Mouse (Mus musculus): Measurements from ENCODE around the gene Gm10719.
"Not testable (repeated sequence)": the region's sequence is repeated elsewhere in the genome, so short reads cannot be mapped to it uniquely, and the experiment has no call there.

Gene Gm10719

GRCm38 (mm10) chr9:3017108-3017507 is at the start of gene Gm10719:
Gm10719 (plus strand) TSS chr9:3017408.
- CTCF ChIA-PET, POLR2A ChIA-PET: not testable (repeated sequence)

DNA sequence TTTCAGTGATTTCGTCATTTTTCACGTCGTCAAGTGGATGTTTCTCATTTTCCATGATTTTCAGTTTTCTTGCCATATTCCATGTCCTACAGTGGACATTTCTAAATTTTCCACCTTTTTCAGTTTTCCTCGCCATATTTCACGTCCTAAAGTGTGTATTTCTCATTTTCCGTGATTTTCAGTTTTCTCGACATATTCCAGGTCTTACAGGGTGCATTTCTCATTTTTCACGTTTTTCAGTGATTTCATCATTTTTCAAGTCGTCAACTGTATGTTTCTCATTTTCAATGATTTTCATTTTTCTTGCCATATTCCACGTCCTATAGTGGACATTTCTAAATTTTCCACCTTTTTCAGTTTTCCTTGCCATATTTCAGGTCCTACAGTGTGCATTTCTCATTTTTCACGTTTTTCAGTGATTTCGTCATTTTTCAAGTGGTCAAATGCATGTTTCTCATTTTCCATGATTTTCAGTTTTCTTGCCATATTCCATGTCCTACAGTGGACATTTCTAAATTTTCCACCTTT is 16.7 kb upstream of the Gm10719 start, which contains the start of gene Gm10722:
TSS of gene Gm10722 (plus strand) at position 478 of the 528 bp plus-strand sequence.
- CTCF ChIA-PET, POLR2A ChIA-PET: not testable (repeated sequence)

DNA sequence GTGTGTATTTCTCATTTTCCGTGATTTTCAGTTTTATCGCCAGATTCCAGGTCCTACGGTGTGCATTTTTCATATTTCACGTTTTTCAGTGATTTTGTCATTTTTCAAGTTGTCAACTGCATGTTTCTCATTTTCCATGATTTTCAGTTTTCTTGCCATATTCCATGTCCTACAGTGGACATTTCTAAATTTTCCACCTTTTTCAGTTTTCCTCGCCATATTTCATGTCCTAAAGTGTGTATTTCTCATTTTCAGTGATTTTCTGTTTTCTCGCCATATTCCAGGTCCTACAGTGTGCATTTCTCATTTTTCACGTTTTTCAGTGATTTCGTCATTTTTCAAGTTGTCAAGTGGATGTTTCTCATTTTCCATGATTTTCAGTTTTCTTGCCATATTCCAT is 16.2 kb upstream of the Gm10719 start:
- CTCF ChIA-PET, POLR2A ChIA-PET: not testable (repeated sequence)

DNA sequence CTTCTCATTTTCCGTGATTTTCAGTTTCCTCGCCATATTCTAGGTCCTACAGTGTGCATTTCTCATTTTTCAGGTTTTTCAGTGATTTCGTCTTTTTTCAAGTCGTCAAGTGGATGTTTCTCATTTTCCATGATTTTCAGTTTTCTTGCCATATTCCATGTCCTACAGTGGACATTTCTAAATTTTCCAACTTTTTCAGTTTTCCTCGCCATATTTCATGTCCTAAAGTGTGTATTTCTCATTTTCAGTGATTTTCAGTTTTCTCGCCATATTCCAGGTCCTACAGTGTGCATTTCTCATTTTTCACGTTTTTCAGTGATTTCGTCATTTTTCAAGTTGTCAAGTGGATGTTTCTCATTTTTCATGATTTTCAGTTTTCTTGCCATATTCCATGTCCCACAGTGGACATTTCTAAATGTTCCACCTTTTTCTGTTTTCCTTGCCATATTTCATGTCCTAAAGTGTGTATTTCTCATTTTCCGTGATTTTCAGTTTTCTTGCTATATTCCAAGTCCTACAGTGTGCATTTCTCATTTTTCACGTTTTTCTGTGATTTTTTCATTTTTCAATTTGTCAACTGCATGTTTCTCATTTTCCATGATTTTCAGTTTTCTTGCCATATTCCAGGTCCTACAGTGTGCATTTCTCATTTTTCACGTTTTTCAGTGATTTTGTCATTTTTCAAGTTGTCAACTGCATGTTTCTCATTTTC is 15.1 kb upstream of the Gm10719 start:
- POLR2A ChIA-PET = not testable (repeated sequence)

DNA sequence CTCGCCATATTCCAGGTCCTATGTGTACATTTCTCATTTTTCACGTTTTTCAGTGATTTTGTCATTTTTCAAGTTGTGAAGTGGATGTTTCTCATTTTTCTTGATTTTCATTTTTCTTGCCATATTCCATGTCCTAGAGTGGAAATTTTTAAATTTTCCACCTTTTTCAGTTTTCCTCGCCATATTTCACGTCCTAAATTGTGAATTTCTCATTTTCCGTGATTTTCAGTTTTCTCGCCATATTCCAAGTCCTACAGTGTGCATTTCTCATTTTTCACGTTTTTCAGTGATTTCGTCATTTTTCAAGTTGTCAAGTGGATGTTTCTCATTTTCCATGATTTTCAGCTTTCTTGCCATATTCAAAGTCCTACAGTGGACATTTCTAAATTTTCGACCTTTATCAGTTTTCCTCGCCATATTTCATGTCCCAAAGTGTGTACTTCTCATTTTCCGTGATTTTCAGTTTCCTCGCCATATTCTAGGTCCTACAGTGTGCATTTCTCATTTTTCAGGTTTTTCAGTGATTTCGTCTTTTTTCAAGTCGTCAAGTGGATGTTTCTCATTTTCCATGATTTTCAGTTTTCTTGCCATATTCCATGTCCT is 14.3 kb upstream of the Gm10719 start, which contains the start of gene Gm11168:
TSS of gene Gm11168 (plus strand) at position 553 of the 603 bp plus-strand sequence.
- CTCF ChIA-PET, POLR2A ChIA-PET: not testable (repeated sequence)

More for the DNA sequence above, 15.1 kb upstream of the Gm10719 start:
- CTCF ChIA-PET = not testable (repeated sequence)

DNA sequence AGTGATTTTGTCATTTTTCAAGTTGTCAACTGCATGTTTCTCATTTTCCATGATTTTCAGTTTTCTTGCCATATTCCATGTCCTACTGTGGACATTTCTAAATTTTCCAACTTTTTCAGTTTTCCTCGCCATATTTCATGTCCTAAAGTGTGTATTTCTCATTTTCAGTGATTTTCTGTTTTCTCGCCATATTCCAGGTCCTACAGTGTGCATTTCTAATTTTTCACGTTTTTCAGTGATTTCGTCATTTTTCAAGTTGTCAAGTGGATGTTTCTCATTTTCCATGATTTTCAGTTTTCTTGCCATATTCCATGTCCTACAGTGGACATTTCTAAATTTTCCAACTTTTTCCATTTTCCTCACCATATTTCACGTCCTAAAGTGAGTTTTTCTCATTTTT is 11.0 kb upstream of the Gm10719 start:
- CTCF ChIA-PET, POLR2A ChIA-PET: not testable (repeated sequence)

DNA sequence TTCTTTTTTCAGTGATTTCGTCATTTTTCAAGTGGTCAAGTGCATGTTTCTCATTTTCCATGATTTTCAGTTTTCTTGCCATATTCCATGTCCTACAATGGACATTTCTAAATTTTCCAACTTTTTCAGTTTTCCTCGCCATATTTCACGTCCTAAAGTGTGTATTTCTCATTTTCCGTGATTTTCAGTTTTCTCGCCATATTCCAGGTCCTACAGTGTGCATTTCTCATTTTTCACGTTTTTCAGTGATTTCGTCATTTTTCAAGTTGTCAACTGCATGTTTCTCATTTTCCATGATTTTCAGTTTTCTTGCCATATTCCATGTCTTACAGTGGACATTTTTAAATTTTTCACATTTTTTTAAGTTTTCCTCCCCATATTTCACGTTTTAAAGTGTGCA is 10.6 kb upstream of the Gm10719 start:
- CTCF ChIA-PET, POLR2A ChIA-PET: not testable (repeated sequence)

DNA sequence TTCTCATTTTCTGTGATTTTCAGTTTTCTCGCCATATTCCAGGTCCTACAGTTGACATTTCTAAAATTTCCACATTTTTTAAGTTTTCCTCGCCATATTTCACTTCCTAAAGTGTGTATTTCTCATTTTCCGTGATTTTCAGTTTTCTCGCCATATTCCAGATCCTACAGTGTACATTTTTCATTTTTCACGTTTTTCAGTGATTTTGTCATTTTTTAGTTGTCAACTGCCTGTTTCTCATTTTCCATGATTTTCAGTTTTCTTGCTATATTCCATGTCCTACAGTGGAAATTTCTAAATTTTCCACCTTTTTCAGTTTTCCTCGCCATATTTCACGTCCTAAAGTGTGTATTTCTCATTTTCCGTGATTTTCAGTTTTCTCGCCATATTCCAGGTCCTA is 9.9 kb upstream of the Gm10719 start:
- CTCF ChIA-PET, POLR2A ChIA-PET: not testable (repeated sequence)

DNA sequence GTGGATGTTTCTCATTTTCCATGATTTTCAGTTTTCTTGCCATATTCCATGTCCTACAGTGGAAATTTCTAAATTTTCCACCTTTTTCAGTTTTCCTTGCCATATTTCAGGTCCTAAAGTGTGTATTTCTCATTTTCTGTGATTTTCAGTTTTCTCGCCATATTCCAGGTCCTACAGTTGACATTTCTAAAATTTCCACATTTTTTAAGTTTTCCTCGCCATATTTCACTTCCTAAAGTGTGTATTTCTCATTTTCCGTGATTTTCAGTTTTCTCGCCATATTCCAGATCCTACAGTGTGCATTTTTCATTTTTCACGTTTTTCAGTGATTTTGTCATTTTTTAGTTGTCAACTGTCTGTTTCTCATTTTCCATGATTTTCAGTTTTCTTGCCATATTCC is 7.9 kb upstream of the Gm10719 start:
- CTCF ChIA-PET, POLR2A ChIA-PET: not testable (repeated sequence)

DNA sequence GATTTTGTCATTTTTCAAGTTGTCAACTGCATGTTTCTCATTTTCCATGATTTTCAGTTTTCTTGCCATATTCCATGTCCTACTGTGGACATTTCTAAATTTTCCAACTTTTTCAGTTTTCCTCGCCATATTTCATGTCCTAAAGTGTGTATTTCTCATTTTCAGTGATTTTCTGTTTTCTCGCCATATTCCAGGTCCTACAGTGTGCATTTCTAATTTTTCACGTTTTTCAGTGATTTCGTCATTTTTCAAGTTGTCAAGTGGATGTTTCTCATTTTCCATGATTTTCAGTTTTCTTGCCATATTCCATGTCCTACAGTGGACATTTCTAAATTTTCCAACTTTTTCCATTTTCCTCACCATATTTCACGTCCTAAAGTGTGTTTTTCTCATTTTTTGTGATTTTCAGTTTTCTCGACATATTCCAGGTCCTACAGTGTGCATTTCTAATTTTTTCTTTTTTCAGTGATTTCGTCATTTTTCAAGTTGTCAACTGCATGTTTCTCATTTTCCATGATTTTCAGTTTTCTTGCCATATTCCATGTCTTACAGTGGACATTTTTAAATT is 5.1 kb upstream of the Gm10719 start:
- CTCF ChIA-PET, POLR2A ChIA-PET: not testable (repeated sequence)

DNA sequence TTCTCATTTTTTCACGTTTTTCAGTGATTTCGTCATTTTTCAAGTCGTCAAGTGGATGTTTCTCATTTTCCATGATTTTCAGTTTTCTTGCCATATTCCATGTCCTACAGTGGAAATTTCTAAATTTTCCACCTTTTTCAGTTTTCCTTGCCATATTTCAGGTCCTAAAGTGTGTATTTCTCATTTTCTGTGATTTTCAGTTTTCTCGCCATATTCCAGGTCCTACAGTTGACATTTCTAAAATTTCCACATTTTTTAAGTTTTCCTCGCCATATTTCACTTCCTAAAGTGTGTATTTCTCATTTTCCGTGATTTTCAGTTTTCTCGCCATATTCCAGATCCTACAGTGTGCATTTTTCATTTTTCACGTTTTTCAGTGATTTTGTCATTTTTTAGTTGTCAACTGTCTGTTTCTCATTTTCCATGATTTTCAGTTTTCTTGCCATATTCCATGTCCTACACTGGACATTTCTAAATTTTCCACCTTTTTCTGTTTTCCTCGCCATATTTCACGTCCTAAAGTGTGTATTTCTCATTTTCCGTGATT is 4.4 kb upstream of the Gm10719 start, which contains the start of gene Gm10721:
TSS of gene Gm10721 (plus strand) at position 408 of the 547 bp plus-strand sequence.
- CTCF ChIA-PET, POLR2A ChIA-PET: not testable (repeated sequence)

DNA sequence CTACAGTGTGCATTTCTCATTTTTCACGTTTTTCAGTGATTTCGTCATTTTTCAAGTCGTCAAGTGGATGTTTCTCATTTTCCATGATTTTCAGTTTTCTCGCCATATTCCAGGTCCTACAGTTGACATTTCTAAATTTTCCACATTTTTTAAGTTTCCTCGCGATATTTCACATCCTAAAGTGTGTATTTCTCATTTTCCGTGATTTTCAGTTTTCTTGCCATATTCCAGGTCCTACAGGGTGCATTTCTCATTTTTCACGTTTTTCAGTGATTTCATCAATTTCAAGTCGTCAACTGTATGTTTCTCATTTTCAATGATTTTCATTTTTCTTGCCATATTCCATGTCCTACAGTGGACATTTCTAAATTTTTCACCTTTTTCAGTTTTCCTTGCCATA is 1.9 kb upstream of the Gm10719 start, which contains the start of gene Gm10720:
TSS of gene Gm10720 (plus strand) at position 301 of the 400 bp plus-strand sequence.
- POLR2A ChIA-PET, CTCF ChIA-PET: not testable (repeated sequence)

- CTCF ChIA-PET, POLR2A ChIA-PET: not testable (repeated sequence)
Observed at GRCm38 (mm10) chr9:3015896-3016295, 1.3 kb upstream of the Gm10719 start.

DNA sequence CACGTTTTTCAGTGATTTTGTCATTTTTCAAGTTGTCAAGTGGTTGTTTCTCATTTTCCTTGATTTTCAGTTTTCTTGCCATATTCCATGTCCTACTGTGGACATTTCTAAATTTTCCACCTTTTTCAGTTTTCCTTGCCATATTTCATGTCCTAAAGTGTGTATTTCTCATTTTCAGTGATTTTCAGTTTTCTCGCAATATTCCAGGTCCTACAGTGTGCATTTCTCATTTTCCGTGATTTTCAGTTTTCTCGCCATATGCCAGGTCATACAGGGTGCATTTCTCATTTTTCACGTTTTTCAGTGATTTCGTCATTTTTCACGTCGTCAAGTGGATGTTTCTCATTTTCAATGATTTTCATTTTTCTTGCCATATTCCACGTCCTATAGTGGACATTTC is 1.7 kb downstream of the Gm10719 start:
- CTCF ChIA-PET, POLR2A ChIA-PET: not testable (repeated sequence)

DNA sequence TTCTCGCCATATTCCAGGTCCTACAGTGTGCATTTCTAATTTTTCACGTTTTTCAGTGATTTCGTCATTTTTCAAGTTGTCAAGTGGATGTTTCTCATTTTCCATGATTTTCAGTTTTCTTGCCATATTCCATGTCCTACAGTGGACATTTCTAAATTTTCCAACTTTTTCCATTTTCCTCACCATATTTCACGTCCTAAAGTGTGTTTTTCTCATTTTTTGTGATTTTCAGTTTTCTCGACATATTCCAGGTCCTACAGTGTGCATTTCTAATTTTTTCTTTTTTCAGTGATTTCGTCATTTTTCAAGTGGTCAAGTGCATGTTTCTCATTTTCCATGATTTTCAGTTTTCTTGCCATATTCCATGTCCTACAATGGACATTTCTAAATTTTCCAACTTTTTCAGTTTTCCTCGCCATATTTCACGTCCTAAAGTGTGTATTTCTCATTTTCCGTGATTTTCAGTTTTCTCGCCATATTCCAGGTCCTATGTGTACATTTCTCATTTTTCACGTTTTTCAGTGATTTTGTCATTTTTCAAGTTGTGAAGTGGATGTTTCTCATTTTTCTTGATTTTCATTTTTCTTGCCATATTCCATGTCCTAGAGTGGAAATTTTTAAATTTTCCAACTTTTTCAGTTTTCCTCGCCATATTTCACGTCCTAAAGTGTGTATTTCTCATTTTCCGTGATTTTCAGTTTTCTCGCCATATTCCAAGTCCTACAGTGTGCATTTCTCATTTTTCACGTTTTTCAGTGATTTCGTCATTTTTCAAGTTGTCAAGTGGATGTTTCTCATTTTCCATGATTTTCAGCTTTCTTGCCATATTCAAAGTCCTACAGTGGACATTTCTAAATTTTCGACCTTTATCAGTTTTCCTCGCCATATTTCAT is 2.9 kb downstream of the Gm10719 start:
- CTCF ChIA-PET, POLR2A ChIA-PET: not testable (repeated sequence)

GRCm38 (mm10) chr9:3022316-3023008 is 5.3 kb downstream of the Gm10719 start:
- CTCF ChIA-PET, POLR2A ChIA-PET: not testable (repeated sequence)

DNA sequence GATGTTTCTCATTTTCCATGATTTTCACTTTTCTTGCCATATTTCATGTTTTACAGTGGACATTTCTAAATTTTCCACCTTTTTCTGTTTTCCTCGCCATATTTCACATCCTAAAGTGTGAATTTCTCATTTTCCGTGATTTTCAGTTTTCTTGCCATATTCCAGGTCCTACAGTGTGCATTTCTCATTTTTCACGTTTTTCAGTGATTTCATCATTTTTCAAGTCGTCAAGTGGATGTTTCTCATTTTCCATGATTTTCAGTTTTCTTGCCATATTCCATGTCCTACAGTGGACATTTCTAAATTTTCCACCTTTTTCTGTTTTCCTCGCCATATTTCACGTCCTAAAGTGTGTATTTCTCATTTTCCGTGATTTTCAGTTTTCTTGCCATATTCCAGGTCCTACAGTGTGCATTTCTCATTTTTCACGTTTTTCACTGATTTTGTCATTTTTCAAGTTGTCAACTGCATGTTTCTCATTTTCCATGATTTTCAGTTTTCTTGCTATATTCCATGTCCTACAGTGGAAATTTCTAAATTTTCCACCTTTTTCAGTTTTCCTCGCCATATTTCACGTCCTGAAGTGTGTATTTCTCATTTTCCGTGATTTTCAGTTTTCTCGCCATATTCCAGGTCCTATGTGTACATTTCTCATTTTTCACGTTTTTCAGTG is 6.2 kb downstream of the Gm10719 start, which contains the start of gene Gm10718:
TSS of gene Gm10718 (plus strand) at position 236 of the 673 bp plus-strand sequence.
- POLR2A ChIA-PET, CTCF ChIA-PET: not testable (repeated sequence)

- POLR2A ChIA-PET, CTCF ChIA-PET: not testable (repeated sequence)
Observed at GRCm38 (mm10) chr9:3023985-3024648, 6.9 kb downstream of the Gm10719 start.

Data from embryonic stem cell, embryonic (primary cell).